ENCODE assay signal across 24 mouse cellular contexts in the genomic region with DNA sequence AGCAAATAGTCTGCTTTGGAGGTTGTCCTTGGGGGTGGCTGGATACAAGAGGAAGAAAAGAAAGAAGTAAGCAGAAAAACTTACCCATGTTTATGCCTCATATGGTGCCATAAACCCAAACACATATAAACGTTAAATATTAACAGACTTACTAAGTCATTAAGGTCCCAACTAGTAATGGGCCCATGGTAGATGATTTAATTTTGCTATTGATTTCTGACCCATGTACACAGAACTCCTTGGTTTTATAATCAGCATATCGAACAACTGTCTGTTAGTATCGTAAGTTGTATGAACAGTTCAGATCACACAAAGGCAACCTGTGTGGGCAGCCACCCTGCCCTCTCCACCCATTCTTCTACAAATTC.
DNase-seq lines count a peak whose midpoint lies in the region; ATAC-seq and TF ChIP-seq lines count a peak whose summit lies in the region.
"Had no signal": no experiment of that assay in that cellular context is flagged by ENCODE, and none has a peak within 500 bp of the region (broad histone marks: within the 10 kb centered on the region; RNA-seq: fewer than 3 reads in every experiment).

No protein-coding gene starts in this region.

- H3K4me1 ChIP-seq in kidney, adult 2 months (ENCODE audit: control insufficient read depth, insufficient read depth, low read length) = peaks cover 35% of the 10 kb centered on the region
- peaks cover 4% of the 10 kb centered on the region for H3K4me1 ChIP-seq in lung, embryonic 15.5 days
- peaks cover 8% of the 10 kb centered on the region; the same call in 1 of the 2 replicates for H3K4me1 ChIP-seq in intestine, embryonic 16.5 days (ENCODE audit: control insufficient read depth, insufficient read depth, low read length)
- H3K4me1 ChIP-seq in stomach, postnatal 0 days (replicated peaks; ENCODE audit: control insufficient read depth, insufficient read depth) = no peaks in the 10 kb centered on the region
- H3K4me1 ChIP-seq: embryonic facial prominence, embryonic 12.5 days; heart, embryonic 12.5 days; hindbrain, embryonic 13.5 days; midbrain, embryonic 12.5 days; neural tube, embryonic 13.5 days had no signal

- DNase-seq in kidney, adult 2 months = no peak
- no peak for DNase-seq in kidney, postnatal 25 days
- DNase-seq in lung, postnatal 4 days = no peak
- no peak for DNase-seq in stomach, postnatal 0 days (ENCODE audit: low spot score)
- DNase-seq in right cerebral cortex, postnatal 10 days (ENCODE audit: low spot score in 2 of 2) = no peak
- DNase-seq: adrenal gland, adult 8-10 months; cerebellum, adult 9-10 months; cerebellum, postnatal 36 days; embryo, embryonic 11 days; gastrocnemius, postnatal 36 days; heart, adult 18-20 months; heart, postnatal 4 days; thymus, postnatal 25 days had no signal

- TF ChIP-seq EP300 in stomach, postnatal 0 days (optimal IDR thresholded peaks at IDR 0.05) = no peak

- no peaks in the 10 kb centered on the region for H3K36me3 ChIP-seq in kidney, adult 2 months (ENCODE audit: control insufficient read depth, insufficient read depth, low read length)
- no peaks in the 10 kb centered on the region for H3K36me3 ChIP-seq in lung, embryonic 15.5 days
- H3K36me3 ChIP-seq in intestine, embryonic 16.5 days (ENCODE audit: control insufficient read depth, insufficient read depth, low read length) = no peaks in the 10 kb centered on the region
- no peaks in the 10 kb centered on the region for H3K36me3 ChIP-seq in stomach, postnatal 0 days (ENCODE audit: control insufficient read depth, insufficient read depth, low read length)
- H3K36me3 ChIP-seq: embryonic facial prominence, embryonic 12.5 days; G1E; hindbrain, embryonic 13.5 days; limb, embryonic 13.5 days; midbrain, embryonic 12.5 days; neural tube, embryonic 13.5 days; stomach, embryonic 15.5 days had no signal

- H3K4me3 ChIP-seq in kidney, adult 2 months (ENCODE audit: insufficient read depth, low read depth, low read length) = no peak overlapping the region
- no peak overlapping the region for H3K4me3 ChIP-seq in lung, embryonic 15.5 days
- H3K4me3 ChIP-seq in intestine, embryonic 16.5 days (ENCODE audit: low read length) = no peak overlapping the region
- no peak overlapping the region for H3K4me3 ChIP-seq in stomach, postnatal 0 days (ENCODE audit: low read depth, low read length)
- H3K4me3 ChIP-seq: embryonic facial prominence, embryonic 12.5 days; heart, embryonic 12.5 days; hindbrain, embryonic 13.5 days; limb, embryonic 13.5 days; midbrain, embryonic 12.5 days; neural tube, embryonic 13.5 days; stomach, embryonic 15.5 days had no signal

- no peak for TF ChIP-seq CTCF in kidney, adult 2 months (conservative IDR thresholded peaks at IDR 0.05; ENCODE audit: insufficient read depth, insufficient read length, low read depth, low read length)
- TF ChIP-seq CTCF in stomach, postnatal 0 days (IDR thresholded peaks at IDR 0.05; ENCODE audit: low read depth) = no peak

- no peak for TF ChIP-seq POLR2A in kidney, adult 2 months (IDR thresholded peaks at IDR 0.05; ENCODE audit: low read depth, low read length)

- no peak for ATAC-seq in lung, embryonic 15.5 days (ENCODE audit: borderline replicate concordance, extremely low read depth, low FRiP score, low TSS enrichment)
- peak; percentile 50 for ATAC-seq in intestine, embryonic 16.5 days
- ATAC-seq in stomach, postnatal 0 days (ENCODE audit: low FRiP score, low TSS enrichment) = no peak
- ATAC-seq: forebrain, embryonic 14.5 days had no signal

- H3K4me2 ChIP-seq in lung, embryonic 15.5 days = no peak overlapping the region
- H3K4me2 ChIP-seq in intestine, embryonic 16.5 days (ENCODE audit: low read depth, low read length) = no peak overlapping the region
- H3K4me2 ChIP-seq in stomach, postnatal 0 days (replicated peaks; ENCODE audit: low read depth) = no peak overlapping the region
- H3K4me2 ChIP-seq: embryonic facial prominence, embryonic 12.5 days; heart, embryonic 12.5 days; hindbrain, embryonic 13.5 days; limb, embryonic 13.5 days; midbrain, embryonic 12.5 days; neural tube, embryonic 13.5 days; stomach, embryonic 15.5 days had no signal

- H3K27ac ChIP-seq in kidney, adult 2 months (ENCODE audit: insufficient read depth, low read depth, low read length) = peak overlapping the region; percentile 27
- H3K27ac ChIP-seq in lung, embryonic 15.5 days = peak overlapping the region; percentile 57
- peak overlapping the region; percentile 60 for H3K27ac ChIP-seq in intestine, embryonic 16.5 days (ENCODE audit: low read length)
- H3K27ac ChIP-seq in stomach, postnatal 0 days (replicated peaks) = peak overlapping the region; percentile 10; the same call in 1 of the 2 replicates
- H3K27ac ChIP-seq: embryonic facial prominence, embryonic 12.5 days; hindbrain, embryonic 13.5 days; limb, embryonic 13.5 days; midbrain, embryonic 12.5 days; neural tube, embryonic 13.5 days had no signal

- 75% methylated on average over 3 of the region's 3 CpGs for WGBS in kidney, adult 2 months
- WGBS in lung, embryonic 15.5 days = 72% methylated on average over 3 of the region's 3 CpGs
- WGBS in intestine, embryonic 16.5 days = 75% methylated on average over 3 of the region's 3 CpGs
- 68% methylated on average over 3 of the region's 3 CpGs for WGBS in stomach, postnatal 0 days

- H3K27me3 ChIP-seq in kidney, adult 2 months (replicated peaks; ENCODE audit: control insufficient read depth, insufficient read depth, low read length) = no peaks in the 10 kb centered on the region
- no peaks in the 10 kb centered on the region for H3K27me3 ChIP-seq in lung, embryonic 15.5 days
- no peaks in the 10 kb centered on the region for H3K27me3 ChIP-seq in intestine, embryonic 16.5 days (replicated peaks; ENCODE audit: control insufficient read depth, insufficient read depth, low read length)
- H3K27me3 ChIP-seq in stomach, postnatal 0 days (ENCODE audit: control insufficient read depth, insufficient read depth, low read length) = no peaks in the 10 kb centered on the region
- H3K27me3 ChIP-seq: embryonic facial prominence, embryonic 12.5 days; heart, embryonic 12.5 days; hindbrain, embryonic 13.5 days; limb, embryonic 13.5 days; midbrain, embryonic 12.5 days; neural tube, embryonic 13.5 days; stomach, embryonic 15.5 days had no signal

- no peaks in the 10 kb centered on the region for H3K9me3 ChIP-seq in lung, embryonic 15.5 days
- H3K9me3 ChIP-seq in intestine, embryonic 16.5 days (ENCODE audit: control insufficient read depth, low read length) = no peaks in the 10 kb centered on the region
- no peaks in the 10 kb centered on the region for H3K9me3 ChIP-seq in stomach, postnatal 0 days (ENCODE audit: control insufficient read depth, low read length)
- H3K9me3 ChIP-seq: embryonic facial prominence, embryonic 12.5 days; G1E; heart, embryonic 12.5 days; hindbrain, embryonic 13.5 days; limb, embryonic 13.5 days; midbrain, embryonic 12.5 days; neural tube, embryonic 13.5 days; stomach, embryonic 15.5 days had no signal

- no peak overlapping the region for H3K9ac ChIP-seq in lung, embryonic 15.5 days
- no peak overlapping the region for H3K9ac ChIP-seq in intestine, embryonic 16.5 days (ENCODE audit: low read depth, low read length)
- no peak overlapping the region for H3K9ac ChIP-seq in stomach, postnatal 0 days (ENCODE audit: low read length)
- H3K9ac ChIP-seq: embryonic facial prominence, embryonic 12.5 days; heart, embryonic 12.5 days; hindbrain, embryonic 13.5 days; limb, embryonic 13.5 days; midbrain, embryonic 12.5 days; neural tube, embryonic 13.5 days; stomach, embryonic 15.5 days had no signal

Comparison
In these comparisons a context has a peak if more than half of its experiments do, and no peak if none do; other contexts are left out.
1. H3K27ac ChIP-seq: peak in every context shown above with its lines; median percentile 60 in intestine, embryonic 16.5 days; 57 in lung, embryonic 15.5 days; 27 in kidney, adult 2 months; 10 in stomach, postnatal 0 days.